Mouse (Mus musculus) lung, embryonic 16.5 days (tissue): ENCODE measurements at regions not wholly inside any gene's neighbourhood (a gene's known extent, or its start where the extent isn't known, plus 50 kb on each side); places are given as distances from the start of the nearest gene placed in this dataset.

Experiments used
- ATAC-seq: fragments of 200-750 bp; cut with Nextera tagmentation; 2 replicates; pipeline ENCODE4 v1.8.0; 2017; ENCODE audit warnings: low read depth, mild to moderate bottlenecking, moderate library complexity
- H3K27ac ChIP-seq: fragments of 300-500 bp; sonication (generic); 2 replicates; pipeline ENCODE4 v1.5.1; 2014; ENCODE audit warnings: mild to moderate bottlenecking, control low read depth, low read length
- H3K27me3 ChIP-seq: fragments of 300-500 bp; sonication (generic); 2 replicates; pipeline ENCODE4 v1.6.1; 2014; ENCODE audit warnings: low read depth, low read length, mixed read lengths; ENCODE audit not compliant: control insufficient read depth, insufficient read depth
- H3K36me3 ChIP-seq: fragments of 300-500 bp; sonication (generic); 2 replicates; pipeline ENCODE4 v1.6.1; 2014; ENCODE audit warnings: low read length; ENCODE audit not compliant: control insufficient read depth, insufficient read depth
- H3K4me1 ChIP-seq: fragments of 300-500 bp; sonication (generic); replicated peaks from 2 replicates; pipeline ENCODE4 v1.6.1; 2014; ENCODE audit warnings: low read length, mixed read lengths; ENCODE audit not compliant: control insufficient read depth, insufficient read depth
- H3K4me2 ChIP-seq: fragments of 300-500 bp; sonication (generic); 2 replicates; pipeline ENCODE4 v1.6.1; 2014; ENCODE audit warnings: low read depth, low read length, control low read depth
- H3K4me3 ChIP-seq: fragments of 300-500 bp; sonication (generic); 2 replicates; pipeline ENCODE4 v1.5.1; 2014; ENCODE audit warnings: mild to moderate bottlenecking, low read length, control low read depth
- H3K9ac ChIP-seq: fragments of 300-500 bp; sonication (generic); 2 replicates; pipeline ENCODE4 v1.6.1; 2014; ENCODE audit warnings: low read length, control low read depth
- H3K9me3 ChIP-seq: fragments of 300-500 bp; sonication (generic); 2 replicates; pipeline ENCODE4 v1.6.1; 2016; ENCODE audit warnings: low read length; ENCODE audit not compliant: control insufficient read depth
- WGBS: fragments of 180-500 bp; shearing (Covaris S2); extraction: QIAGEN DNeasy Blood & Tissue Kit; methylation state at CpG from one replicate; pipeline ENCODE4 v1.1.7; 2014; 5-methylcytosine and 5-hydroxymethylcytosine counted together

DNA sequence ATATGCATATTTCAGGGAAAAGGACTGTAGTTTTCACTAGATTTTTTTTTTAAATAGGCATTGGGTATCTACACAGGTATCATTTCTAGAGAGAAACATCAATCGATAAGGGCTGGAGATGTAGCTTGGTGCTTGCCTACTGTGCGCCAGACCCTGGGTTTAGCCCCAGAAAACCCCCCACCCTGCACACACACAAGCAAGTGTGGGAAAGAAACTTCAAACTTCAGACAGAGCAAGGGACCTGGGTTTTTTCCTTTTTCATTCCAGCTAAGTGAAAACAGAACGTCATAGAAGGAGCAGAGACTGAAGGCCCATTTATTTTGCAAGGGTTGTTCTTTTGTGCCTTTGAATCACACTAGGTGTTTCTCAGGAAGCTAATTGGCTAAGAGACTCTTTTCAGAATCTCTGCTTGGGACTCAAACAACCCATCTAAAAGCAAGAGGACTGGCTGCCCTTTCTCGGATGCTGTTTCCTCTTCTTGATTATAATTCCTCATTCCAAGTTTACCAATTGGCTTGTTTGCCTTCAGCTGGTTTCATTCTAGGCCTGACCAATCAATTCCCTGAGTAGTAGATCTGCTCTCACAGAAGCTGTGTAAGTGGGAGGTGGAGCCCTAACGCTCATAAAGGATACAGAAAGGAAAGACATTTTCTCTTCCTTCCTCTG lies 150.1 kb downstream of the Nufip1 start:
- no peak overlapping the region for H3K27ac ChIP-seq
- WGBS, result 65% methylated on average over 5 of the region's 5 CpGs

GRCm38 (mm10) chr14:76263682-76264081 lies 151.1 kb upstream of the Tsc22d1 start:
- Histone ChIP-seq H3K4me2 (no peak overlapping the region), H3K9me3 (peaks cover 3% of the 10 kb centered on the region; the same call in 1 of the 2 replicates), H3K4me1 (no peaks in the 10 kb centered on the region), H3K4me3 (no peak overlapping the region), H3K27me3 (no peaks in the 10 kb centered on the region), H3K27ac (no peak overlapping the region), H3K9ac (no peak overlapping the region), H3K36me3 (no peaks in the 10 kb centered on the region)
- 92% methylated on average over 5 of the region's 5 CpGs for WGBS
- no peak for ATAC-seq

More for the DNA sequence above, 150.1 kb downstream of the Nufip1 start:
- no peaks in the 10 kb centered on the region for H3K9me3 ChIP-seq
- H3K27me3 ChIP-seq, result no peaks in the 10 kb centered on the region
- H3K4me3 ChIP-seq, result no peak overlapping the region
- no peak for ATAC-seq
- no peak overlapping the region for H3K4me2 ChIP-seq
- H3K4me1 ChIP-seq, result no peaks in the 10 kb centered on the region
- no peaks in the 10 kb centered on the region for H3K36me3 ChIP-seq
- no peak overlapping the region for H3K9ac ChIP-seq

GRCm38 (mm10) chr14:76265819-76266218 lies 148.9 kb upstream of the Tsc22d1 start:
- Histone ChIP-seq H3K27me3 (no peaks in the 10 kb centered on the region), H3K27ac (no peak overlapping the region), H3K4me1 (no peaks in the 10 kb centered on the region), H3K4me3 (no peak overlapping the region), H3K4me2 (no peak overlapping the region), H3K9ac (no peak overlapping the region), H3K9me3 (peaks cover 3% of the 10 kb centered on the region; the same call in 1 of the 2 replicates), H3K36me3 (no peaks in the 10 kb centered on the region)
- ATAC-seq, result no peak
- WGBS, result 87% methylated on average over 5 of the region's 5 CpGs

DNA sequence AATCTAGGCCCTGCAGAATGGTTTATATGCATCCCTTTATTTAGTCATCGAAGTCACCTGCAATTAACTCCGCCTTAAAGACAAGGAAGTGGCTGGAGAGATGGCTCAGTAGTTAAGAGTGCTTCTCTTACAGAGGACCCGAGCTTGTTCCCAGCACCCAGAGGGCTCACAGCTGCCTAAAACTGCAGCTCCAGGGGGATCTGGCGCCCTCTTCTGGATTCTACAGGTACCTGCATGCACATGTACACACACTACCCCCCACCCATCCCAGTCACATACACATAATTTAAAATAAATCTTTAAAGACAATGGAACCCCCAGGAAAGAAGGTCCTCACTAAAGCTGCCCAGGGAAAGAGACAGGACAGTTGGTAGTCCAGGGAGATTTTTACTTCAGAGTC lies 148.5 kb upstream of the Tsc22d1 start:
- WGBS, result 77% methylated on average over 4 of the region's 4 CpGs
- Histone ChIP-seq H3K36me3 (no peaks in the 10 kb centered on the region), H3K9ac (no peak overlapping the region), H3K4me2 (no peak overlapping the region), H3K27ac (no peak overlapping the region), H3K27me3 (no peaks in the 10 kb centered on the region), H3K4me1 (no peaks in the 10 kb centered on the region), H3K9me3 (peaks cover 3% of the 10 kb centered on the region; the same call in 1 of the 2 replicates), H3K4me3 (no peak overlapping the region)
- ATAC-seq, result no peak

GRCm38 (mm10) chr14:76267091-76267490 lies 147.7 kb upstream of the Tsc22d1 start:
- WGBS, result 49% methylated on average over 4 of the region's 4 CpGs
- Histone ChIP-seq H3K27me3 (no peaks in the 10 kb centered on the region), H3K9ac (no peak overlapping the region), H3K4me2 (no peak overlapping the region), H3K27ac (no peak overlapping the region), H3K36me3 (no peaks in the 10 kb centered on the region), H3K4me3 (no peak overlapping the region), H3K9me3 (peaks cover 3% of the 10 kb centered on the region; the same call in 1 of the 2 replicates), H3K4me1 (no peaks in the 10 kb centered on the region)
- no peak for ATAC-seq

DNA sequence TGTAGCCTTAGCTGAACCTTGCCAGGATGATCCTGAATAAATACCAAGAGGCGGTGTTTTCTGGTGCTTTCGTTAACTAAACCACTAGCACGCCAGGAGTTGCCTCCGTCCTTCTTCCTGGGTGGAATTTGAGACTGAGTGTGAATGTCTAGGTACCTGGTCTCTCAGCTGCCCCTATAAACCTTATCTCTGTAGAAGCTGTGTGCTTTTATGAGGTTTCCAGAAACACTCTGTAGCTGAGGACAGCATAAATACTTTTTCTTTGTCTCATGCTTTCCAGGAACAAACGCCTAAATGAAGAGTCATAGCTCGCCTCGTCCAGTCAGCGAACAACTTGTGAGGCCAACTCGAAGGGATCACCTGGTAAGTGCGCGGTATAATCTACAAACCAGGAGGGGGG lies 143.6 kb upstream of the Tsc22d1 start:
- H3K9ac ChIP-seq, result no peak overlapping the region
- 77% methylated on average over 11 of the region's 11 CpGs for WGBS
- H3K4me3 ChIP-seq, result no peak overlapping the region
- H3K27ac ChIP-seq, result no peak overlapping the region
- H3K4me2 ChIP-seq, result no peak overlapping the region
- H3K36me3 ChIP-seq, result no peaks in the 10 kb centered on the region
- no peaks in the 10 kb centered on the region for H3K27me3 ChIP-seq
- ATAC-seq, result no peak
- peaks cover 4% of the 10 kb centered on the region; the same call in 1 of the 2 replicates for H3K9me3 ChIP-seq
- H3K4me1 ChIP-seq, result no peaks in the 10 kb centered on the region

DNA sequence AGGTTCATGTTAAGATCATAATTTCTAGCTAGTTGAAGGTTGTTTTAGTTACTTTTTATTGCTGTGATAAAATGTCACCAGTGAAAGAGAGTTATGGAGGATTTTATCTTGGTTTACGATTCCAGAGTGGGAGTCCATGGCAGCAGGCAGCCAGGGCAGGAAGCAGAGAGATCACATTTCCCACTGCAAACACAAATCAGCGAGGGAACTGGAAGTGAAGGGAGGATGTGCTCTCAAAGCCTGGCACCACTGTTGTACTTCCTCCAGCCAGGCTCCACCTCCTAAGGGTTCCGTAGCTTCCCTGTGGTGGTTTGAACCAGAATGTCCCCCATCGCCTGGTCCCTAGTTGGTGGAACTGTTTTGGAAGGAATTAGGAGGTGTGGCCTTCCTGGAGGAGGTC lies 141.9 kb upstream of the Tsc22d1 start:
- no peak for ATAC-seq

GRCm38 (mm10) chr14:76276655-76277054 lies 138.1 kb upstream of the Tsc22d1 start:
- 48% methylated on average over 9 of the region's 9 CpGs for WGBS
- H3K9ac ChIP-seq, result no peak overlapping the region

More for the DNA sequence above, 141.9 kb upstream of the Tsc22d1 start:
- Histone ChIP-seq H3K36me3 (no peaks in the 10 kb centered on the region), H3K4me2 (no peak overlapping the region), H3K4me3 (no peak overlapping the region), H3K27ac (no peak overlapping the region), H3K4me1 (no peaks in the 10 kb centered on the region), H3K27me3 (no peaks in the 10 kb centered on the region), H3K9ac (no peak overlapping the region), H3K9me3 (0 out of 2 replicates have a peak, but pooled peaks cover 3% of the 10 kb centered on the region)
- WGBS, result 60% methylated on average over 4 of the region's 4 CpGs

GRCm38 (mm10) chr14:76278751-76279450 lies 135.9 kb upstream of the Tsc22d1 start:
- ATAC-seq, result no peak
- WGBS, result 78% methylated on average over 17 of the region's 17 CpGs
- no peaks in the 10 kb centered on the region for H3K27me3 ChIP-seq
- H3K4me3 ChIP-seq, result no peak overlapping the region
- no peaks in the 10 kb centered on the region for H3K36me3 ChIP-seq
- H3K9ac ChIP-seq, result no peak overlapping the region
- H3K4me1 ChIP-seq, result peaks cover 3% of the 10 kb centered on the region; the same call in 1 of the 2 replicates
- no peak overlapping the region for H3K27ac ChIP-seq
- H3K9me3 ChIP-seq, result no peaks in the 10 kb centered on the region
- no peak overlapping the region for H3K4me2 ChIP-seq

More at GRCm38 (mm10) chr14:76276655-76277054, 138.1 kb upstream of the Tsc22d1 start:
- H3K36me3 ChIP-seq, result no peaks in the 10 kb centered on the region
- 0 out of 2 replicates have a peak, but pooled peaks cover 3% of the 10 kb centered on the region for H3K9me3 ChIP-seq
- H3K27me3 ChIP-seq, result no peaks in the 10 kb centered on the region
- no peaks in the 10 kb centered on the region for H3K4me1 ChIP-seq
- H3K4me3 ChIP-seq, result no peak overlapping the region
- no peak overlapping the region for H3K4me2 ChIP-seq
- no peak for ATAC-seq
- H3K27ac ChIP-seq, result no peak overlapping the region
